Mouse (Mus musculus): ENCODE measurements at regions not wholly inside any gene's neighbourhood (a gene's known extent, or its start where the extent isn't known, plus 50 kb on each side); places are given as distances from the start of the nearest gene placed in this dataset.
A peak's percentile ranks its signal among the peaks of the same experiment; 100 is the strongest.

- no peak overlapping the region for H3K4me3 ChIP-seq (replicated peaks; ENCODE audit: insufficient read depth, low read depth, low read length)
- 58% methylated on average over 7 of the region's 7 CpGs for WGBS
- no peak for DNase-seq
- H3K27ac ChIP-seq (ENCODE audit: insufficient read depth, low read length): no peak overlapping the region
- H3K4me1 ChIP-seq (ENCODE audit: control insufficient read depth, insufficient read depth, low read length): peaks cover 15% of the 10 kb centered on the region
- H3K27me3 ChIP-seq (ENCODE audit: control insufficient read depth, insufficient read depth, low read length): no peaks in the 10 kb centered on the region
- TF ChIP-seq CTCF (IDR thresholded peaks at IDR 0.05; ENCODE audit: borderline replicate concordance, insufficient read depth, low read depth, low read length) (no peak), POLR2A (IDR thresholded peaks at IDR 0.05; ENCODE audit: borderline replicate concordance, insufficient read depth, low read length) (no peak)
Observed at GRCm38 (mm10) chr6:88964071-88964470, 62.0 kb downstream of the Tpra1 start.

- TF ChIP-seq CTCF (IDR thresholded peaks at IDR 0.05; ENCODE audit: borderline replicate concordance, insufficient read depth, low read depth, low read length): no peak
- no peak for TF ChIP-seq POLR2A (IDR thresholded peaks at IDR 0.05; ENCODE audit: borderline replicate concordance, insufficient read depth, low read length)
- Histone ChIP-seq H3K4me3 (replicated peaks; ENCODE audit: insufficient read depth, low read depth, low read length) (no peak overlapping the region), H3K27me3 (ENCODE audit: control insufficient read depth, insufficient read depth, low read length) (no peaks in the 10 kb centered on the region), H3K27ac (ENCODE audit: insufficient read depth, low read length) (no peak overlapping the region), H3K4me1 (ENCODE audit: control insufficient read depth, insufficient read depth, low read length) (peaks cover 7% of the 10 kb centered on the region)
- DNase-seq: no peak
- 92% methylated on average over 6 of the region's 6 CpGs for WGBS
Observed at GRCm38 (mm10) chr6:88964911-88965310, 62.9 kb downstream of the Tpra1 start.

- Histone ChIP-seq H3K27ac (ENCODE audit: insufficient read depth, low read length) (no peak overlapping the region), H3K4me3 (replicated peaks; ENCODE audit: insufficient read depth, low read depth, low read length) (no peak overlapping the region), H3K27me3 (ENCODE audit: control insufficient read depth, insufficient read depth, low read length) (no peaks in the 10 kb centered on the region), H3K4me1 (ENCODE audit: control insufficient read depth, insufficient read depth, low read length) (peaks cover 2% of the 10 kb centered on the region; the same call in 1 of the 2 replicates)
- TF ChIP-seq CTCF (IDR thresholded peaks at IDR 0.05; ENCODE audit: borderline replicate concordance, insufficient read depth, low read depth, low read length): no peak
- no peak for DNase-seq
- WGBS: 76% methylated on average over 19 of the region's 19 CpGs
Observed at GRCm38 (mm10) chr6:88965361-88966226, 63.5 kb downstream of the Tpra1 start.

- no peak overlapping the region for H3K27ac ChIP-seq (ENCODE audit: insufficient read depth, low read length)
- TF ChIP-seq CTCF (IDR thresholded peaks at IDR 0.05; ENCODE audit: borderline replicate concordance, insufficient read depth, low read depth, low read length) (no peak), POLR2A (IDR thresholded peaks at IDR 0.05; ENCODE audit: borderline replicate concordance, insufficient read depth, low read length) (no peak)
- WGBS: 90% methylated on average over 4 of the region's 4 CpGs
- no peak overlapping the region for H3K4me3 ChIP-seq (replicated peaks; ENCODE audit: insufficient read depth, low read depth, low read length)
- DNase-seq: no peak
- H3K4me1 ChIP-seq (ENCODE audit: control insufficient read depth, insufficient read depth, low read length): peaks cover 5% of the 10 kb centered on the region
- no peaks in the 10 kb centered on the region for H3K27me3 ChIP-seq (ENCODE audit: control insufficient read depth, insufficient read depth, low read length)
Observed at GRCm38 (mm10) chr6:88966501-88966900, 64.5 kb downstream of the Tpra1 start.

GRCm38 (mm10) chr6:88968842-88969241 lies 66.8 kb downstream of the Tpra1 start:
- no peaks in the 10 kb centered on the region for H3K27me3 ChIP-seq (ENCODE audit: control insufficient read depth, insufficient read depth, low read length)
- WGBS: 70% methylated on average over 4 of the region's 4 CpGs
- peaks cover 10% of the 10 kb centered on the region for H3K4me1 ChIP-seq (ENCODE audit: control insufficient read depth, insufficient read depth, low read length)
- TF ChIP-seq POLR2A (IDR thresholded peaks at IDR 0.05; ENCODE audit: borderline replicate concordance, insufficient read depth, low read length) (no peak), CTCF (IDR thresholded peaks at IDR 0.05; ENCODE audit: borderline replicate concordance, insufficient read depth, low read depth, low read length) (no peak)
- H3K27ac ChIP-seq (ENCODE audit: insufficient read depth, low read length): no peak overlapping the region
- no peak for DNase-seq
- H3K4me3 ChIP-seq (replicated peaks; ENCODE audit: insufficient read depth, low read depth, low read length): no peak overlapping the region

GRCm38 (mm10) chr6:88971729-88972128 lies 69.7 kb downstream of the Tpra1 start:
- Histone ChIP-seq H3K27me3 (ENCODE audit: control insufficient read depth, insufficient read depth, low read length) (no peaks in the 10 kb centered on the region), H3K4me3 (replicated peaks; ENCODE audit: insufficient read depth, low read depth, low read length) (no peak overlapping the region), H3K27ac (ENCODE audit: insufficient read depth, low read length) (no peak overlapping the region), H3K4me1 (ENCODE audit: control insufficient read depth, insufficient read depth, low read length) (peaks cover 14% of the 10 kb centered on the region)
- WGBS: 19% methylated on average over 9 of the region's 9 CpGs
- TF ChIP-seq POLR2A (IDR thresholded peaks at IDR 0.05; ENCODE audit: borderline replicate concordance, insufficient read depth, low read length) (no peak), CTCF (IDR thresholded peaks at IDR 0.05; ENCODE audit: borderline replicate concordance, insufficient read depth, low read depth, low read length) (no peak)
- peak; percentile 60 to 76 for DNase-seq

GRCm38 (mm10) chr6:88974457-88974856 lies 72.4 kb downstream of the Tpra1 start:
- TF ChIP-seq POLR2A (IDR thresholded peaks at IDR 0.05; ENCODE audit: borderline replicate concordance, insufficient read depth, low read length) (no peak), CTCF (IDR thresholded peaks at IDR 0.05; ENCODE audit: borderline replicate concordance, insufficient read depth, low read depth, low read length) (no peak)
- H3K27me3 ChIP-seq (ENCODE audit: control insufficient read depth, insufficient read depth, low read length): no peaks in the 10 kb centered on the region
- WGBS: 86% methylated on average over 7 of the region's 7 CpGs
- H3K4me3 ChIP-seq (replicated peaks; ENCODE audit: insufficient read depth, low read depth, low read length): no peak overlapping the region
- peaks cover 17% of the 10 kb centered on the region for H3K4me1 ChIP-seq (ENCODE audit: control insufficient read depth, insufficient read depth, low read length)
- DNase-seq: no peak
- H3K27ac ChIP-seq (ENCODE audit: insufficient read depth, low read length): no peak overlapping the region

GRCm38 (mm10) chr6:88976581-88976980 lies 74.5 kb downstream of the Tpra1 start:
- 26% methylated on average over 13 of the region's 13 CpGs for WGBS
- no peak for DNase-seq
- Histone ChIP-seq H3K4me3 (replicated peaks; ENCODE audit: insufficient read depth, low read depth, low read length) (no peak overlapping the region), H3K27me3 (ENCODE audit: control insufficient read depth, insufficient read depth, low read length) (no peaks in the 10 kb centered on the region), H3K27ac (ENCODE audit: insufficient read depth, low read length) (no peak overlapping the region), H3K4me1 (ENCODE audit: control insufficient read depth, insufficient read depth, low read length) (peaks cover 11% of the 10 kb centered on the region)
- TF ChIP-seq CTCF (IDR thresholded peaks at IDR 0.05; ENCODE audit: borderline replicate concordance, insufficient read depth, low read depth, low read length) (no peak), POLR2A (IDR thresholded peaks at IDR 0.05; ENCODE audit: borderline replicate concordance, insufficient read depth, low read length) (no peak)

All from cerebellum, adult 2 months (tissue).